Mouse (Mus musculus): ENCODE measurements around the gene Rab14. TPM values are rescaled to one million over a fixed set of nuclear protein-coding genes. Genes with fewer than 3 reads are reported as not detected.

Gene Rab14
- 124 and 595 TPM in 2 replicates for polyA plus RNA-seq (2012; rRNA removed)

DNA sequence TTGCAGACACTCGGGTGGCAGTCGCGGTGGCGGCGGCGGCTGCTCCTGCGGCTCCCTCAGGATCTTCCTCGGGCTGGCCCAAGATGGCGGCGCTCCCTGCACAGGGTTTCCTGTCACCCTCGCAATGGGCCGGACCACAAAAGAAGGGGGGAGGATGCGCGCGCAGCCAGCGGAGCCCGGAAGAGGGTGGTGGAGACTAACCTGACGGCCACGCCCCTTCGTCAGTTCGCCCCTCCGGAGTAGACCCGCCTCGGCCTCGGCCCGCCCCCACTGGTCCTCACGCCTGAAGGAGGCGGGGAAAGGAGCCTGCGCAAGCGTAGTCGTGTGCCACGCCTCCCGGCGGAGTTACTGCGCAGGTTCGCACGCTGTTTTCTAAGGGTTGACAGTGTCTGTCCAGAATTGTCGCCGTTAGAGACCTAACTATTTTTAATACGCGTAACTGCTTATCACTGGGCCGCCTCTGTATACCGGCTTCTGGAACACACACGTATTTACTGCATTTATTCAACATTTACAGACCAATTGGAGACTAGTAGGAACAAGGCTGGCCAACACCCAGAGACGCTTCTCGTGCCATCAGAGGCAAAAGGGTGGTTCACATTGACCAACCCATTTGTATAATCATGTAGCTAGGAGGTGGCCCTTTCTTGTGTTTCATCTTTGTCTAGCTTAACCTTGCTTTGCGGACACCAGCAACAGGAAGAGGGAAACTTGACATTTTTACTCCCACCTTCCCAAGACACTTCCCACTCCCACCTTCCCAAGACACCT, at the start of gene Rab14:
Gene Rab14 (minus strand): TSS at position 223 of the 771 bp plus-strand sequence.

Other genes with a start within 250 kb of the Rab14 start
- gene Traf1, start 239.3 kb downstream of the Rab14 start, polyA plus RNA-seq (2012; rRNA removed) = 23.0 and 23.6 TPM in 2 replicates
- 0.42 and 0.43 TPM in 2 replicates for gene Hc, start 139.7 kb downstream of the Rab14 start, polyA plus RNA-seq (2012; rRNA removed)
- 0.26 TPM in 1 of 2 replicates, not detected in the other for gene AI182371, start 99.6 kb downstream of the Rab14 start, polyA plus RNA-seq (2012; rRNA removed)
- 8.0 and 10.0 TPM in 2 replicates for gene Cntrl, start 91.6 kb downstream of the Rab14 start, polyA plus RNA-seq (2012; rRNA removed)
- 866 and 937 TPM in 2 replicates for gene Gsn, start 55.3 kb upstream of the Rab14 start, polyA plus RNA-seq (2012; rRNA removed)
- gene Stom, start 135.9 kb upstream of the Rab14 start, polyA plus RNA-seq (2012; rRNA removed) = 34.2 and 43.5 TPM in 2 replicates
- gene 4930568D16Rik, start 166.6 kb upstream of the Rab14 start, polyA plus RNA-seq (2012; rRNA removed) = not detected in 2 replicates
- gene 4930402F06Rik, start 196.1 kb upstream of the Rab14 start, polyA plus RNA-seq (2012; rRNA removed) = not detected in 2 replicates